Mouse (Mus musculus): ENCODE data around the gene Vars. TPM values are rescaled to one million over a fixed set of nuclear protein-coding genes. Genes with fewer than 3 reads are reported as not detected.

Gene Vars
- polyA plus RNA-seq, 1 experiment from 2014 or later, result 132 TPM

DNA sequence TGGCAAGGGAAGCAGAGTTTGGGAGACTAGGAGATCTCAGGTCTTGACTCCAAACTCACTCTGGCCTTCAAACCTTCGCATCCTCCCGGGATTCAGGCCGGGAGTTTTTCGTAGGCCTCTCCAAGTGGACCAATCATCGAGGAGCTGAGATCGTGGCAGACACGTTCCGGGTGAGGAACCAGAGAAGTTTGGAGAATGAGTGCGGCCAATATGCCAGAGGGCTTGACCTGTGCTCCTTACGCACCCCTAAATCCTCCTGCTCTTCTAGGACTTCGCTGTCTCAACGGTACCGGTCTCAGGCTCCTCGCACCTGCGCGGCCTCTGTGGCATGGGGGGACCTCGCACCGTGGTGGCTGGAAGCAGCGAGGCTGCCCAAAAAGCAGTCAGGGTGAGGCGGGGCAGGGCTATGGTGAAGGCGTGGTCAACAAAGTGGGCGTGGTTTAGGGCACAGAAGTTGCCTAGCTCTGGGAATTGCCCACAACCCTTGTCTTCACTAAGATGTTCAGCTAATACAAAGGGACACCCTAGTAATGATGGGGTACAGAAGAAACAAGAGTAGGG is 60.0 kb downstream of the Vars start:
- peak overlapping the region; percentile 84 for H3K4me2 ChIP-seq (replicated peaks; ENCODE audit: low read depth, low read length)
- H3K4me3 ChIP-seq (ENCODE audit: low read length), result peak overlapping the region; percentile 93
- H3K27ac ChIP-seq (ENCODE audit: low read length), result no peak overlapping the region
- H3K27me3 ChIP-seq (ENCODE audit: insufficient read depth, low read length), result no peaks in the 10 kb centered on the region
- WGBS, result 56% methylated on average over 22 of the region's 22 CpGs
- peaks cover 43% of the 10 kb centered on the region for H3K4me1 ChIP-seq (ENCODE audit: insufficient read depth, low read length)
- no peaks in the 10 kb centered on the region for H3K9me3 ChIP-seq (ENCODE audit: low read length)
- peak overlapping the region; percentile 95 for H3K9ac ChIP-seq (replicated peaks; ENCODE audit: low read length)
- ATAC-seq (ENCODE audit: low FRiP score, low TSS enrichment), result no peak
- peaks cover 49% of the 10 kb centered on the region for H3K36me3 ChIP-seq (ENCODE audit: insufficient read depth, low read length)

DNA sequence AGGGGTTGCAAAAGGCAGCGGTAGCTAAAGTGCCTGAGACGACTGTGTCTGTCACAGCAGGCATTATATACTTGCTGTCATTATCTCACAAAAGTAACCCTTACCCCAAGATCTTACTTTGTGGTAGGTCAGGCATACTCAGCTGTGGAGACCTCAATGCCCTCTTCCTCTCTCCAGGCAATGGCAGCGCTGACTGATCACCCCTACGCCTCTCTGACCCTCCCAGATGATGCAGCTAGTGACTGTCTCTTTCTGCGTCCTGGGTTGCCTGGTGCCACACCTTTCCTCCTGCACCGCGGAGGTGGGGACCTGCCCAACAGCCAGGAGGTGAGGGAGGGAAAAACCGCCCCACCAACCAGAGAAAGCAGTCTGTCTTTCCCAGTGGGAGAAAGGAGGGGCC is 60.5 kb downstream of the Vars start:
- Histone ChIP-seq H3K36me3 (ENCODE audit: insufficient read depth, low read length) (peaks cover 45% of the 10 kb centered on the region), H3K9me3 (ENCODE audit: low read length) (no peaks in the 10 kb centered on the region), H3K27ac (ENCODE audit: low read length) (no peak overlapping the region), H3K4me3 (ENCODE audit: low read length) (no peak overlapping the region), H3K4me2 (replicated peaks; ENCODE audit: low read depth, low read length) (no peak overlapping the region), H3K4me1 (ENCODE audit: insufficient read depth, low read length) (peaks cover 41% of the 10 kb centered on the region), H3K27me3 (ENCODE audit: insufficient read depth, low read length) (0 out of 2 replicates have a peak, but pooled peaks cover 3% of the 10 kb centered on the region), H3K9ac (replicated peaks; ENCODE audit: low read length) (no peak overlapping the region)
- no peak for ATAC-seq (ENCODE audit: low FRiP score, low TSS enrichment)
- 76% methylated on average over 8 of the region's 8 CpGs for WGBS

DNA sequence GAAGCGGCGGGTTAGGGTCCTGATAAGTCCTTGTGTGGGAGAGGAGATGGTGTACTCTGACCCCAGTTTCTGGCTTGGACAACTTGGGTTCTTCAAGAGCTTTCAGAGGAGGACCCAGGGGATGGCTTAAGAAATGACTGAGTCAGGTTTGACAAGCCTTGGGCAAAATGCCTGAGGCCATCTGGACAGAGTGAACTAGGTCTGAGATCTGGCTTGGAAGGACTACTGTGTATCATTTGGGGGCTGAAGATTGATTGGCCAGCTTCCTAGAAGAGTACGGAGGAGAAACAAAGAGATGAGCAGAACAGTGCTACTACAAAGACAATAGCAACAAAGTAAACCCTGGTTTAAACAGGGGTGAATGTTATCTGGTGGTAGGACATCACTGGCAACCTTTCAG is 62.7 kb downstream of the Vars start:
- no peak for ATAC-seq (ENCODE audit: low FRiP score, low TSS enrichment)
- Histone ChIP-seq H3K4me3 (ENCODE audit: low read length) (no peak overlapping the region), H3K4me2 (replicated peaks; ENCODE audit: low read depth, low read length) (no peak overlapping the region), H3K9me3 (ENCODE audit: low read length) (no peaks in the 10 kb centered on the region), H3K4me1 (ENCODE audit: insufficient read depth, low read length) (peaks cover 38% of the 10 kb centered on the region), H3K27ac (ENCODE audit: low read length) (no peak overlapping the region), H3K27me3 (ENCODE audit: insufficient read depth, low read length) (0 out of 2 replicates have a peak, but pooled peaks cover 7% of the 10 kb centered on the region), H3K9ac (replicated peaks; ENCODE audit: low read length) (no peak overlapping the region), H3K36me3 (ENCODE audit: insufficient read depth, low read length) (peaks cover 26% of the 10 kb centered on the region)
- 77% methylated on average over 3 of the region's 3 CpGs for WGBS

DNA sequence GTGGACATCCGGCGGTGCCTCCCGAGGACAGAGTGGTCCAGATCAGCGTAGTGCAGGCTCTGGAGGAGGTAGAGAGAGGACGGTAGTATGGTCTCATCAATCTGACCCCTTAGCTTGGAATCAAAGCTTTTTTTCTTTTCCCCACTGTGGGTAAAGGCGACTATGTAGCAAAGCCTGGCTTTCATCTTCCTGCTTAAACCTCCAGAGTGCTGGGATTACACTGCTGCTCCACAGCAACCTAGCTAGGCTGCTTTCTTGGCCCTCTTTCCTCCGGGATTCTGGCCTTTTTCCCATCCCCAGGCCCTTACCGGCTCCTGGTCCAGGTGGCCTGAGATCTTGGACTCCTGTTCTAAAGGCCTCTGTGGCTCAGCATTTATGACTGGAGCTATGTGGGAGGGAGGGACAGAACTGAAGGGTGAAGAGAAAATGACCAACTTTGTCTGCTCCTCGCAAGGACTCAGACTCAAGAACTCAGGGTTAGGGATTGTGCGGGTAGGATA is 63.6 kb downstream of the Vars start:
- WGBS, result 31% methylated on average over 10 of the region's 10 CpGs
- H3K9ac ChIP-seq (replicated peaks; ENCODE audit: low read length), result peak overlapping the region; percentile 29
- no peaks in the 10 kb centered on the region for H3K9me3 ChIP-seq (ENCODE audit: low read length)
- H3K27ac ChIP-seq (ENCODE audit: low read length), result peak overlapping the region; percentile 56
- H3K4me3 ChIP-seq (ENCODE audit: low read length), result peak overlapping the region; percentile 43
- H3K4me1 ChIP-seq (ENCODE audit: insufficient read depth, low read length), result peaks cover 35% of the 10 kb centered on the region
- peaks cover 24% of the 10 kb centered on the region for H3K36me3 ChIP-seq (ENCODE audit: insufficient read depth, low read length)
- no peak for ATAC-seq (ENCODE audit: low FRiP score, low TSS enrichment)
- H3K27me3 ChIP-seq (ENCODE audit: insufficient read depth, low read length), result 0 out of 2 replicates have a peak, but pooled peaks cover 7% of the 10 kb centered on the region
- H3K4me2 ChIP-seq (replicated peaks; ENCODE audit: low read depth, low read length), result peak overlapping the region; percentile 59

DNA sequence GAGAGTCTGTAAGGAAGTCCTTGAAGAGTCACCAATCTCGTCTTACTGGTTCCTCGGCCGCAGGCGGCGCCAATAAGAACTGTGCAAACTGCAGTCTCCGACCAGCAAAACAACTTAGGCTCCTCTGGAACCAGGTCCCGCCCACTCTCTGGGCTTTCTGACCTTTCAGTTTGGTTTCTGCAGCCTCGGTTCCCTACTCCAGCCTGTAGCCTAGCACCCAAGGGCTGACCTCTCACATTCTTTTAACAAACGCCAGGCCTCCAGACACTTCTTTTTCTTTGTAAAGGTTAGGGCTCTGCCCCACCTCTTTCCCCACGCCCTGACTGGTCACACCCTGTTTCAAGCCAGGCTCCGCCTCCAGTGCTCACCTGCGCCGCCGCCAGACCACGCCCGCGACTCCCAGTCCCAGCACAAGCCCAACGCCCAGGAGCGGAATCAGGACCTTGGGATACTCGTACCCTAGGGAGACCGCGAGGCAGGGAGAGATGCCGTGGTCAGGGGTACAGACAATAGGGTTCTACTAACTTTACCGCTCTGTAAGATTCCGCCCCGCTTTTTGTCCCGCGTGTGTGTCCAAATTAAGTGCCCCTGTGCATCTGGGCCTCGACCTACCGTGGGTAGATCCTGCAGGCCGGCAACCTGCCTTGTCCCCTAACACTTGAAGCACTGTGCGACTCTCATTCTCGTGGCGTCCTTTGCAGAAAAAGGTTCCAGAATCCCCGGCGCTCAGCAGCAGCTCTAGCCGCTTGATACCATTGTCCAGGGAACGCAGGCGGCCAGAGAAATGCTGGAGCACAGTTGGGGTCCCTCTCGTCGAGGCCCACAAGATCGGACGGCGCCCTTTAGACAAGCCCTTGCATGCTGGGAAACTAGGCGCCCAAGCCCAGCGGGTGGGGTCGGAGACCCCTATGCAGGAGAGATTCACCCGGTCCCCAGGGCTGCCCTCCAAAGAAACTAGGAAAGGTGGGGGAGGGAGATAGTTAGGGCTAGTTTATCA is 64.5 kb downstream of the Vars start, which contains the start of gene Ly6g6c:
Gene Ly6g6c, plus strand, starts transcription at position 438 of the 997 bp plus-strand sequence.
- Histone ChIP-seq H3K4me3 (ENCODE audit: low read length) (peak within 1 kb of the TSS; percentile 43), H3K27ac (ENCODE audit: low read length) (peak within 1 kb of the TSS; percentile 56), H3K9me3 (ENCODE audit: low read length) (no peaks in the 10 kb centered on the region), H3K4me1 (ENCODE audit: insufficient read depth, low read length) (peaks cover 32% of the 10 kb centered on the region), H3K4me2 (replicated peaks; ENCODE audit: low read depth, low read length) (peak within 1 kb of the TSS; percentile 59), H3K27me3 (ENCODE audit: insufficient read depth, low read length) (0 out of 2 replicates have a peak, but pooled peaks cover 7% of the 10 kb centered on the region), H3K36me3 (ENCODE audit: insufficient read depth, low read length) (peaks cover 24% of the 10 kb centered on the region), H3K9ac (replicated peaks; ENCODE audit: low read length) (peak within 1 kb of the TSS; percentile 29)
- 2% methylated on average over 48 of the region's 48 CpGs for WGBS
- ATAC-seq (ENCODE audit: low FRiP score, low TSS enrichment), result peak; percentile 68

Other genes with a start within 250 kb of the Vars start
- 38.4 and 41.9 TPM in 2 replicates for gene Cyp21a1, start 196.4 kb upstream of the Vars start, polyA plus RNA-seq (2015; fragmentation: Nextera tagmentation; extraction: Ambion mirVana)
- gene Stk19, start 164.0 kb upstream of the Vars start, polyA plus RNA-seq (2015; fragmentation: Nextera tagmentation; extraction: Ambion mirVana), result 31.7 and 34.7 TPM in 2 replicates
- 71.0 and 77.9 TPM in 2 replicates for gene Dxo, start 164.0 kb upstream of the Vars start, polyA plus RNA-seq (2015; fragmentation: Nextera tagmentation; extraction: Ambion mirVana)
- 59.3 and 62.0 TPM in 2 replicates for gene Skiv2l, start 150.8 kb upstream of the Vars start, polyA plus RNA-seq (2015; fragmentation: Nextera tagmentation; extraction: Ambion mirVana)
- 117 and 121 TPM in 2 replicates for gene Nelfe, start 150.6 kb upstream of the Vars start, polyA plus RNA-seq (2015; fragmentation: Nextera tagmentation; extraction: Ambion mirVana)
- gene Cfb, start 138.5 kb upstream of the Vars start, polyA plus RNA-seq (2015; fragmentation: Nextera tagmentation; extraction: Ambion mirVana), result 15.1 and 17.3 TPM in 2 replicates
- 3.5 and 4.3 TPM in 2 replicates for gene Zbtb12, start 121.5 kb upstream of the Vars start, polyA plus RNA-seq (2015; fragmentation: Nextera tagmentation; extraction: Ambion mirVana)
- not detected in 2 replicates for gene Gm20547, start 118.9 kb upstream of the Vars start, polyA plus RNA-seq (2015; fragmentation: Nextera tagmentation; extraction: Ambion mirVana)
- gene C2, start 102.7 kb upstream of the Vars start, polyA plus RNA-seq (2015; fragmentation: Nextera tagmentation; extraction: Ambion mirVana), result 4.6 and 5.7 TPM in 2 replicates
- 89.9 and 92.8 TPM in 2 replicates for gene Ehmt2, start 102.5 kb upstream of the Vars start, polyA plus RNA-seq (2015; fragmentation: Nextera tagmentation; extraction: Ambion mirVana)
- 17.9 and 18.9 TPM in 2 replicates for gene Slc44a4, start 86.5 kb upstream of the Vars start, polyA plus RNA-seq (2015; fragmentation: Nextera tagmentation; extraction: Ambion mirVana)
- 50.0 and 54.1 TPM in 2 replicates for gene Neu1, start 69.7 kb upstream of the Vars start, polyA plus RNA-seq (2015; fragmentation: Nextera tagmentation; extraction: Ambion mirVana)
- gene Hspa1b, start 41.7 kb upstream of the Vars start, polyA plus RNA-seq (2015; fragmentation: Nextera tagmentation; extraction: Ambion mirVana), result 0.76 and 0.80 TPM in 2 replicates
- not detected in 2 replicates for gene Gm20481, start 31.1 kb upstream of the Vars start, polyA plus RNA-seq (2015; fragmentation: Nextera tagmentation; extraction: Ambion mirVana)
- gene Hspa1a, start 28.8 kb upstream of the Vars start, polyA plus RNA-seq (2015; fragmentation: Nextera tagmentation; extraction: Ambion mirVana), result 11.2 and 13.4 TPM in 2 replicates
- gene Hspa1l, start 28.3 kb upstream of the Vars start, polyA plus RNA-seq (2015; fragmentation: Nextera tagmentation; extraction: Ambion mirVana), result 1.0 and 1.3 TPM in 2 replicates
- gene Lsm2, start 19.1 kb upstream of the Vars start, polyA plus RNA-seq (2015; fragmentation: Nextera tagmentation; extraction: Ambion mirVana), result 206 and 230 TPM in 2 replicates
- gene Vwa7, start 15.6 kb downstream of the Vars start, polyA plus RNA-seq (2015; fragmentation: Nextera tagmentation; extraction: Ambion mirVana), result 0.21 and 0.31 TPM in 2 replicates
- gene Sapcd1, start 27.0 kb downstream of the Vars start, polyA plus RNA-seq (2015; fragmentation: Nextera tagmentation; extraction: Ambion mirVana), result 5.7 and 7.1 TPM in 2 replicates
- 4.5 and 6.9 TPM in 2 replicates for gene Msh5, start 45.8 kb downstream of the Vars start, polyA plus RNA-seq (2015; fragmentation: Nextera tagmentation; extraction: Ambion mirVana)
- 341 and 345 TPM in 2 replicates for gene Clic1, start 49.0 kb downstream of the Vars start, polyA plus RNA-seq (2015; fragmentation: Nextera tagmentation; extraction: Ambion mirVana)
- gene Ddah2, start 58.0 kb downstream of the Vars start, polyA plus RNA-seq (2015; fragmentation: Nextera tagmentation; extraction: Ambion mirVana), result 375 and 376 TPM in 2 replicates
- not detected in 2 replicates for gene Ly6g6c, start 64.4 kb downstream of the Vars start, polyA plus RNA-seq (2015; fragmentation: Nextera tagmentation; extraction: Ambion mirVana)
- gene Mpig6b, start 65.2 kb downstream of the Vars start, polyA plus RNA-seq (2015; fragmentation: Nextera tagmentation; extraction: Ambion mirVana), result 0.49 and 0.52 TPM in 2 replicates
- 1.1 and 2.0 TPM in 2 replicates for gene Ly6g6e, start 75.9 kb downstream of the Vars start, polyA plus RNA-seq (2015; fragmentation: Nextera tagmentation; extraction: Ambion mirVana)
- 4.4 and 4.6 TPM in 2 replicates for gene Ly6g6d, start 77.1 kb downstream of the Vars start, polyA plus RNA-seq (2015; fragmentation: Nextera tagmentation; extraction: Ambion mirVana)
- 0.26 TPM in 1 of 2 replicates, not detected in the other for gene Ly6g6f, start 84.6 kb downstream of the Vars start, polyA plus RNA-seq (2015; fragmentation: Nextera tagmentation; extraction: Ambion mirVana)
- 115 and 118 TPM in 2 replicates for gene Abhd16a, start 88.3 kb downstream of the Vars start, polyA plus RNA-seq (2015; fragmentation: Nextera tagmentation; extraction: Ambion mirVana)
- not detected in 2 replicates for gene Ly6g5c, start 107.3 kb downstream of the Vars start, polyA plus RNA-seq (2015; fragmentation: Nextera tagmentation; extraction: Ambion mirVana)
- 0.89 and 1.5 TPM in 2 replicates for gene Ly6g5b, start 114.4 kb downstream of the Vars start, polyA plus RNA-seq (2015; fragmentation: Nextera tagmentation; extraction: Ambion mirVana)
- 22.3 and 23.7 TPM in 2 replicates for gene Gpank1, start 120.5 kb downstream of the Vars start, polyA plus RNA-seq (2015; fragmentation: Nextera tagmentation; extraction: Ambion mirVana)
- gene Csnk2b, start 121.1 kb downstream of the Vars start, polyA plus RNA-seq (2015; fragmentation: Nextera tagmentation; extraction: Ambion mirVana), result 293 and 308 TPM in 2 replicates
- gene D17H6S53E, start 125.4 kb downstream of the Vars start, polyA plus RNA-seq (2015; fragmentation: Nextera tagmentation; extraction: Ambion mirVana), result 8.5 and 12.0 TPM in 2 replicates
- gene Apom, start 131.1 kb downstream of the Vars start, polyA plus RNA-seq (2015; fragmentation: Nextera tagmentation; extraction: Ambion mirVana), result 22.2 and 27.5 TPM in 2 replicates
- gene Bag6, start 134.2 kb downstream of the Vars start, polyA plus RNA-seq (2015; fragmentation: Nextera tagmentation; extraction: Ambion mirVana), result 56.4 TPM in 2 replicates
- gene Prrc2a, start 163.9 kb downstream of the Vars start, polyA plus RNA-seq (2015; fragmentation: Nextera tagmentation; extraction: Ambion mirVana), result 166 and 215 TPM in 2 replicates
- gene Aif1, start 175.1 kb downstream of the Vars start, polyA plus RNA-seq (2015; fragmentation: Nextera tagmentation; extraction: Ambion mirVana), result 8.3 and 9.2 TPM in 2 replicates
- gene Lst1, start 187.5 kb downstream of the Vars start, polyA plus RNA-seq (2015; fragmentation: Nextera tagmentation; extraction: Ambion mirVana), result 10.7 and 12.8 TPM in 2 replicates
- gene Ltb, start 193.5 kb downstream of the Vars start, polyA plus RNA-seq (2015; fragmentation: Nextera tagmentation; extraction: Ambion mirVana), result 0.66 and 1.2 TPM in 2 replicates
- gene Tnf, start 201.0 kb downstream of the Vars start, polyA plus RNA-seq (2015; fragmentation: Nextera tagmentation; extraction: Ambion mirVana), result 0.15 and 0.28 TPM in 2 replicates
- 0.13 TPM in 1 of 2 replicates, not detected in the other for gene Lta, start 204.4 kb downstream of the Vars start, polyA plus RNA-seq (2015; fragmentation: Nextera tagmentation; extraction: Ambion mirVana)
- gene Gm16181, start 219.8 kb downstream of the Vars start, polyA plus RNA-seq (2015; fragmentation: Nextera tagmentation; extraction: Ambion mirVana), result 0.56 and 0.62 TPM in 2 replicates
- gene Atp6v1g2, start 232.7 kb downstream of the Vars start, polyA plus RNA-seq (2015; fragmentation: Nextera tagmentation; extraction: Ambion mirVana), result 5.8 and 8.5 TPM in 2 replicates
- gene Nfkbil1, start 234.8 kb downstream of the Vars start, polyA plus RNA-seq (2015; fragmentation: Nextera tagmentation; extraction: Ambion mirVana), result 11.6 TPM in 2 replicates
- gene Ddx39b, start 240.8 kb downstream of the Vars start, polyA plus RNA-seq (2015; fragmentation: Nextera tagmentation; extraction: Ambion mirVana), result 553 and 556 TPM in 2 replicates

All from kidney, embryonic 16.5 days (tissue).